Mouse (Mus musculus): ENCODE results near the gene Gpr179.

DNA sequence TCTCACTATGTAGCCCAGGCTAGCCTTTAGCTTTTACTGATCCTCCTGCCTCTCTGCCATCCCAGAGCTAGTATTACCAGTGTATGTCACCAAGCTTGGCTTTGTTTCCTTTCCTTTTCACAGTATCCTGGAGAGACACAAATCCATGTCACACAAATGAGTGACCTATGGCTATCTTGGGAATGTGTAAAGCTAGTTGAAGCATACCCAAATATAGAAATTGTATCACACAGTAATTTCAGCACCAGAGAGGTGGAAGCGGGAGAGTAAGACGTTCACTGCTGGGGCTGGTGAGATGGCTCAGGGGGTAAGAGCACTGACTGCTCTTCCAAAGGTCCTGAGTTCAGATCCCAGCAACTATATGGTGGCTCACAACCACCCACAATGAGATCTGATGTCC is 51.9 kb downstream of the Gpr179 start:
- TF ChIP-seq CTCF (IDR thresholded peaks at IDR 0.05; ENCODE audit: low read depth) (no peak), EP300 (IDR thresholded peaks at IDR 0.05; ENCODE audit: low read depth) (no peak)
